Mouse (Mus musculus) liver, adult 2 months (tissue): ENCODE data around the gene Mgat5b.

Source experiments
- CTCF ChIP-seq: fragments of 200-500 bp; IDR thresholded peaks from 2 replicates; pipeline ENCODE4 v1.5.1; 2011; ENCODE audit warnings: low read depth, low read length, control low read depth
- POLR2A ChIP-seq: fragments of 200-500 bp; IDR thresholded peaks from 2 replicates; pipeline ENCODE4 v1.6.1; 2011; ENCODE audit warnings: low read length, control low read depth; ENCODE audit not compliant: insufficient read depth; ENCODE audit errors: extremely low read depth

DNA sequence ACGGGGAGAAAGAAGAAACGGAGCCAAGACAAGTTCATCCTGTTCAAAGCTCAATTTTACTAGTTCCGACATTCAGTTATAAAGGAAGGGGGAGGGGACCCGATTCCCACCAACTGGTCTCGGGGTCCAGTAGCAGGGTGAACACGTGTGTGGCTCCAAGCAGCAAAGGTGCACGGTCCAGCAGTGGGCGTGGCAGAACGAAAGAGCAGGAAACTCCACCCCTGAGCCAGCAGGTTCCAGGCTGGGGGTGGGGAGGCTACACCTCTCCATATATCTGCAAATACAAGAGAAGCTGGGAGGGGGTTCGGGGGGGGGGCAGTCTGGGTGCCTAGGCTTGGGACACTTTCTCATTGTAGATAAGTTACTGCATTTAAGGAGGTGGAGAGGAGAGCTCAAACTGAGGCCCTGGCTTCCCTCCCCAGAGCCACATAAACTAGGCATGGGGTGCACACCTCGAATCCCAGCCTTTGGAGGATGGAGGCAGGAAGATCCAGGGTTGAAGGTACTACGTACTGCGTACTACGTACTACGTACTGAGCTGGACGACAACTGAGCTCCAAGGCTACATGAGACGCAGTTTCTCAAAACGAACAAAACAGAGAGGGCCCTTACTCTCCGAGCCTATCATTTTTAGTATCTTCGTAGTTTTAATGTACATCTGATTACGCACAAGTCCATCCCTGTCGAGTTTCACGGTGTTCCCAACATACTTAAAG lies 12.8 kb upstream of the Mgat5b start:
- TF ChIP-seq POLR2A (no peak), CTCF (no peak)
